Mouse (Mus musculus) G1E (cell line): Measurements from ENCODE around the gene Spp1. TPM values are rescaled to one million over a fixed set of nuclear protein-coding genes. Genes with fewer than 3 reads are reported as not detected.
"Not testable (repeated sequence)": the region's sequence is repeated elsewhere in the genome, so short reads cannot be mapped to it uniquely, and the experiment has no call there.

ENCODE experiments used
- ATAC-seq: 2 replicates; pipeline ENCODE4 v1.8.0; 2016; ENCODE audit warnings: mild to moderate bottlenecking; ENCODE audit not compliant: insufficient number of reproducible peaks, poor library complexity, low FRiP score, severe bottlenecking; ENCODE audit errors: extremely low read depth
- DNase-seq: peaks from one replicate; pipeline ENCODE4 v3.0.0; 2012; ENCODE audit warnings: low spot score
- H3K27me3 ChIP-seq: 2 replicates; pipeline ENCODE4 v1.6.1; 2012; ENCODE audit warnings: mild to moderate bottlenecking, low read length, inconsistent platforms; ENCODE audit not compliant: insufficient read depth
- H3K36me3 ChIP-seq: replicated peaks from 2 replicates; pipeline ENCODE3; 2012; ENCODE audit warnings: mild to moderate bottlenecking, inconsistent platforms
- H3K4me1 ChIP-seq: 2 replicates; pipeline ENCODE4 v1.6.1; 2012; ENCODE audit warnings: low read depth, low read length, inconsistent platforms, mixed read lengths; ENCODE audit not compliant: insufficient read depth
- H3K4me3 ChIP-seq: 2 replicates; pipeline ENCODE4 v1.5.1; 2012; ENCODE audit warnings: low read depth, mild to moderate bottlenecking, inconsistent platforms, low read length, moderate library complexity, mixed read lengths
- H3K9me3 ChIP-seq: replicated peaks from 2 replicates; pipeline ENCODE4 v1.6.1; 2012; ENCODE audit warnings: inconsistent platforms
- CTCF ChIP-seq: IDR thresholded peaks from 2 replicates; pipeline ENCODE4 v1.5.1; 2012; ENCODE audit warnings: low read depth, low read length, inconsistent platforms, mixed read lengths
- GATA1 ChIP-seq: IDR thresholded peaks from 2 replicates; pipeline ENCODE4 v1.6.1; 2012; ENCODE audit warnings: borderline replicate concordance, low read length, inconsistent platforms, mixed read lengths
- GATA2 ChIP-seq: IDR thresholded peaks from 2 replicates; pipeline ENCODE4 v1.6.1; 2012; ENCODE audit warnings: low read depth, low read length, inconsistent platforms, borderline replicate concordance
- POLR2AphosphoS5 ChIP-seq: IDR thresholded peaks from 2 replicates; pipeline ENCODE4 v1.6.1; 2012; ENCODE audit warnings: low read depth, low read length, inconsistent platforms; ENCODE audit not compliant: insufficient replicate concordance
- TAL1 ChIP-seq: conservative IDR thresholded peaks from 2 replicates; pipeline ENCODE4 v1.6.1; 2012; ENCODE audit warnings: low read depth, low read length, inconsistent platforms, mixed read lengths
- polyA plus RNA-seq: library from polyadenylated mRNA; stranded (reverse); fragments of >175 nt; gene quantifications from 2 replicates; pipeline ENCODE4 v1.2.3, GENCODE M21; 2012
- total RNA-seq, 2 experiments: library from RNA; stranded (forward) in 1 of 2; stranded (reverse) in 1 of 2; fragments of 200-1000 nt in 1 of 2; fragments of >200 nt in 1 of 2; fragmentation: Nextera tagmentation in 1 of 2; gene quantifications; 2 replicates each; pipeline ENCODE4 v1.2.3; 2014 to 2017

Spp1 gene
- total and polyA plus RNA-seq, 3 experiments = not detected

- TF ChIP-seq CTCF (no peak), TAL1 (no peak)
- ATAC-seq = no peak
- no peak for DNase-seq
- Histone ChIP-seq H3K4me3 (no peak overlapping the region), H3K4me1 (no peaks in the 10 kb centered on the region), H3K27me3 (no peaks in the 10 kb centered on the region), H3K9me3 (peaks cover 21% of the 10 kb centered on the region), H3K36me3 (no peaks in the 10 kb centered on the region)
These were observed 7.9 kb downstream of the Spp1 start for GRCm38 (mm10) chr5:104442850-104443249.

- no peaks in the 10 kb centered on the region for H3K4me1 ChIP-seq
- no peak for TF ChIP-seq TAL1
- no peak for TF ChIP-seq CTCF
- TF ChIP-seq GATA1 = no peak
- TF ChIP-seq POLR2AphosphoS5 = no peak
- no peak for TF ChIP-seq GATA2
- DNase-seq (no peak), ATAC-seq (no peak)
- H3K9me3 ChIP-seq = peaks cover 17% of the 10 kb centered on the region
- H3K27me3 ChIP-seq = no peaks in the 10 kb centered on the region
- H3K4me3 ChIP-seq = no peak overlapping the region
- H3K36me3 ChIP-seq = no peaks in the 10 kb centered on the region
These were observed 11.2 kb downstream of the Spp1 start for GRCm38 (mm10) chr5:104446156-104446555.

GRCm38 (mm10) chr5:104448346-104448745 is 13.4 kb downstream of the Spp1 start:
- peaks cover 16% of the 10 kb centered on the region for H3K9me3 ChIP-seq
- H3K36me3 ChIP-seq, H3K27me3 ChIP-seq, H3K4me3 ChIP-seq, ATAC-seq, H3K4me1 ChIP-seq, DNase-seq: not testable (repeated sequence)

GRCm38 (mm10) chr5:104449491-104449890 is 14.6 kb downstream of the Spp1 start:
- ATAC-seq = no peak
- H3K27me3 ChIP-seq = no peaks in the 10 kb centered on the region

GRCm38 (mm10) chr5:104453075-104453474 is 18.2 kb downstream of the Spp1 start:
- Histone ChIP-seq H3K4me3 (no peak overlapping the region), H3K4me1 (no peaks in the 10 kb centered on the region)
- TF ChIP-seq CTCF (no peak), GATA1 (no peak), POLR2AphosphoS5 (no peak), GATA2 (no peak), TAL1 (no peak)

More at GRCm38 (mm10) chr5:104449491-104449890, 14.6 kb downstream of the Spp1 start:
- Histone ChIP-seq H3K9me3 (peaks cover 13% of the 10 kb centered on the region), H3K36me3 (no peaks in the 10 kb centered on the region), H3K4me3 (no peak overlapping the region), H3K4me1 (no peaks in the 10 kb centered on the region)
- no peak for DNase-seq
- TF ChIP-seq GATA2 (no peak), TAL1 (no peak)

GRCm38 (mm10) chr5:104454564-104454963 is 19.6 kb downstream of the Spp1 start:
- H3K4me3 ChIP-seq = no peak overlapping the region
- DNase-seq = no peak
- H3K27me3 ChIP-seq = no peaks in the 10 kb centered on the region
- H3K9me3 ChIP-seq = peaks cover 29% of the 10 kb centered on the region
- H3K4me1 ChIP-seq = no peaks in the 10 kb centered on the region
- no peak for ATAC-seq
- no peaks in the 10 kb centered on the region for H3K36me3 ChIP-seq
- TF ChIP-seq CTCF (no peak), GATA1 (no peak), POLR2AphosphoS5 (no peak), GATA2 (no peak), TAL1 (no peak)

More at GRCm38 (mm10) chr5:104453075-104453474, 18.2 kb downstream of the Spp1 start:
- Histone ChIP-seq H3K36me3 (no peaks in the 10 kb centered on the region), H3K27me3 (no peaks in the 10 kb centered on the region), H3K9me3 (peaks cover 18% of the 10 kb centered on the region)
- DNase-seq (no peak), ATAC-seq (no peak)
